Mouse (Mus musculus) layer of hippocampus, adult 18-20 months (tissue): Measurements from ENCODE around the gene Fgf23. TPM values are rescaled to one million over a fixed set of nuclear protein-coding genes. Genes with fewer than 3 reads are reported as not detected.

ENCODE experiments used
- DNase-seq, 2 experiments: peaks; one replicate each; pipeline ENCODE4 v3.0.0; 2022; ENCODE audit warnings: low spot score in 2 of 2
- long read RNA-seq: library from polyadenylated mRNA; stranded (forward); transcript quantifications from one replicate; pipeline ENCODE4 v2.0.0, GENCODE M21; 2021
- total RNA-seq, 2 experiments: library from RNA; stranded (reverse); gene quantifications; 2 replicates each; pipeline ENCODE4 v1.2.3; 2021

The Fgf23 gene
- total RNA-seq: under 1 TPM; 0.17 to 0.18 TPM
- long read RNA-seq: 0 reads

- DNase-seq: no peak
Observed at GRCm38 (mm10) chr6:127072817-127073216, at the start of gene Fgf23. Gene Fgf23, plus strand, starts transcription at chr6:127072902.

DNA sequence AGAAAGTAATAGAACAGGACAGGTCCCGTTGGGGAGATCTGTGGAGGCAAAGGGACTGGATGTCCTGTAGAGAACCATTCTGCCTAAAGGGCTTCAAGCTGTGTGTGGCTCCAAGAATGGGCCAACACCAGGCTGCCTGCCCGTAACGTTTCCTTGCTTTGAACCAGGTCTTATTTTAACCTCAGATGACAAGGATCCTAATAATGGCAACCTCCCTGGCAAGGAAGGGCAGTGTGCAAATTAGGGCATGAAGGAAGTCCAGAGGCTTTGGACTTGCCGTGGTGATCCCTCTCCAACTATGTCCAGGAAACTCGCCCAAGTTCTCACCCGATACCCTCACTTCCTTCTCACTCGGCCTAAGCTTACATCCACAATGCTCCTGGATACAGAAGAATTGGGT lies 47.9 kb upstream of the Fgf23 start:
- no peak for DNase-seq

- peak in 1 of 2 experiments; percentile 4 for DNase-seq
Observed at GRCm38 (mm10) chr6:127034760-127035159, 37.9 kb upstream of the Fgf23 start.

DNA sequence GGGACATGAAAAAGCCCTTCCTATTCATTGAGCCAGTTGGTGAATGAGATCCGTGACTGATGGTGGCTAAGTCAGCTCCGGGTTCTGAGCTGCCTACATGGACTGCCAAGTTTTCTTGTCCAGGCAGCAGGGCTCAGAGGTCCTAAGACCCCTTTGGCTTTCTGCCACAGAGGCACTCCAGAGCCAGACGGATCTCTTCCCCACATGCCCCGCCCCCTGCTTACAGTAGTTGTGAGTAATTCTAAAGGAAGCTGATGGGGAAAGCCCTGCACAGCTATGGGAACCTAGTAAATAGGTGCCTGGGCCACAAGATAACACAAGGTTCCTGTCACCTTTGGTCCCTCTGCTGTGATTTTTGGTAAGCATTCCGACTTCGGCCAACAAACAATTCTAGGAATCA lies 27.8 kb upstream of the Fgf23 start:
- DNase-seq: no peak

DNA sequence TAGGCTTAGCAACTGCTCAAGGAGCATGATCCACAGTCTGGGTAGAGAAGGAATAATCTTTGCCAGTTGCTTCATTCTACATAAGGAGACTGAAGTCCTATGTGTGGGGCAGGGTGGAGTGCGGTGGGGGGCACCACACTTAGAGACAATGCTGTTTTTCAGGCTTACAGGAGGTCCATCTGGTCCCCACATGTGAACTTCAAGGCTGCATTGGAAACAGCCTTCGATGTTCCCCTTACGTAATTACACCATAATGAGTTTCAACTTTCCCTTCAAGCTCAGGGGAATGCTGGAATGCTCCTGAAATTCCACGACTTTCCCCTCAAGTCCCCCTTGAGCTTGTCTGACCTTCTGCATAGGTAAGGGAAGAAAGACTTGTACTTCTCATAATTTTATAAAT lies 21.9 kb upstream of the Fgf23 start:
- DNase-seq: no peak

DNA sequence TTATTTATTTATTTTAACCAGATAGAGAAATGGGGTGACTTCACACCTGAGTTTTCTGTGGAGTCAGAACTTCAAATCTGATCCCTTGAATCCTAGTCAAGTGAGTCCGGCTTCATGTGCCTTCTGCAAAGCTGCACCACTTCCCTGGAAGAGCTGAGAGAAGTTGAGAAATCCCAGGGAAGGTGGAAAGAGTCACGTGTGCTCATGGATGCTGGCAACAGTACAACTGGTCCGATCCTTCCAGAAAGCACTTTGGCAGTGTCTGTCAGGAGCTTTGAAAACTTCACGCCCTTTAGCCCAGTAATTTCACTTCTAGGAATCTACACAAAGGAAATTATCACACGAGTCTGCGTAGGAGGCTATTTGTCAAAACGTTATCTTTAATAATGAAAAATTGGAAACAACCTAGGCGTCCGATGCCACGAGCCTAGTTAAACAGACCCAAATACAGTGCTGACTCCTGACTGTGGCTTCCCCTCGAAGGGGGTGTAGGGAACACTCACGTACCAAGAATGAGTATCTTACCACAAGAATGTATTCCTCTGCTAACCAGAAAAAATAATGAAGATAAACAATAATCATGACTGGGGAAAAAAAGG lies 15.6 kb upstream of the Fgf23 start:
- DNase-seq: no peak

DNA sequence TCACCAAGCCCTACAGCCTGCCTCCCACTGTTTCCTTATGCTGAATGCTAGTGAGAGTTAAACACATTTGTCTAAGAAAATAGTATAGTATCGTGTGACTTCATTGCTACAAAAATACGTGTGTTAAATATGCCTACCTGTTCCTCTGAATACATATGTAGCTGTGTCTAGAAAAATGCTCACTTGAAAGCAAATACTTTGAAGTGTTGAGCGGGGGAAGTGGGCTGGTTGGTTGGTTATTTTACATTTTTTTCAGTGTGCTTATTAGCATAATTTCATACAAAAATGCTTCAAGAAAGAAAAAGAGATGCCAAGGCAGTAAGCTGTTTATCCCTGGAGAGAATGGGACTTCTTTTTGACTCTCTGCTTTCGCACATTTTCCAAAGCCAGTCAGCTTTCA lies 12.7 kb upstream of the Fgf23 start:
- no peak for DNase-seq

- no peak for DNase-seq
Observed at GRCm38 (mm10) chr6:127063915-127064314, 8.8 kb upstream of the Fgf23 start.

DNA sequence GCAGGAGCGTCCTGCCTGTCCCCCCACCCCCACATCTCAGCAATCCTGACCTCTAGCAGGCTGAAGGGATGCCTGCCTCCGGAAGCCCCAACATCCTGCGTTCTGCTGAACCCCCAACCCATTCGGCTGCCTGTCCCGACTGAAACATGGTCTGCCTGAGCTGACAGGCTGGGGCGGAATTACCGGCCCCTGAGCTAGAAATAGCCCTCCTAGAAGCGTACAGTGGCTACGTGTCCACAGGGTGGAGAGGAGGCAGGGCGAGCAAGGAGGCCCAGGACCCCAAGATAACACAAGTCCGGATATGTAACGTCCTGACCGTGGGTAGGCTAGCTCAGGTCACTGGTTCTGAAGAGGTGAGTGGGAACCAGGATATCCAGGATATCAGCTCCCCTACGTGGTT lies 7.9 kb upstream of the Fgf23 start:
- DNase-seq: no peak

- peak; percentile 58 to 78 for DNase-seq
Observed at GRCm38 (mm10) chr6:127079867-127080731, 7.4 kb downstream of the Fgf23 start.

DNA sequence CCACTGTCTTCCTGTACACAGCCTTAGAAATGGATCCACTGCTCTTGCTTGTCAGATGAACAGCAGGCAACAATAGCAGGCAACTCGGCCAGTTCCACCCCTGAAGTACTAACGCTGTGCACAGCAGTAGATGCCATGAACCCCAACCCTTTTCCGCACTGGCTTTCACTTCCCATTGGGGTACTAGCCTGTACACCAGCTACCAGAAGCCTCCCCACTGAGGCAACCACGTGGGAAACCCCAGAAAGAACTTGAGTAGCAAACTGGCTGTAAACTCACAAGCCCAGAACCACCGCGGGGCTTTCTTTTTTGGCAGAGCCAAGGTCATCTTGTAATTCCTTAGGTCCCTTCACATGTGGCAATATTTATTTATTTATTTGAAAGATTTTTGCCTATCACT lies 9.1 kb downstream of the Fgf23 start:
- DNase-seq: no peak

DNA sequence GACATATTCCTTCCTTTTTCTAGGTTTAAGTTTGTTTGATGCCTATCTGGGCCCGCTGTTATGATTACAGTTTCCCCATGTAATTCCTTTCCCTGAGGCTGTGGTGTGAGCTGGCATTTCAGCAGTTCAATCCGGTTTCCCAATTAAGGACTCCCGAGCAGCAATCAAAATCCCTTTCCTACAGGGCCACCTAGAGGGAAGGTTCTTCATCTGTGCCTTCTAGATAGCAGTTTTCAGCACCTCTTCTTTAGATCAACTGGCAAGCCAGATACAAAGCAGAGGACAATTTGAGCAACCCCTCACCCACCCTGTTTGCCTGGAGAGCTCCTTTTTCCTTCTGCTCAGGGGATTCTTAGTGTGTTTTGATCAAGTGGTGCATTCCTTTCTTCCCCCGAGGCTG lies 14.0 kb downstream of the Fgf23 start:
- peak; percentile 31 to 71 for DNase-seq

- no peak for DNase-seq
Observed at GRCm38 (mm10) chr6:127094565-127094964, 21.9 kb downstream of the Fgf23 start.

DNA sequence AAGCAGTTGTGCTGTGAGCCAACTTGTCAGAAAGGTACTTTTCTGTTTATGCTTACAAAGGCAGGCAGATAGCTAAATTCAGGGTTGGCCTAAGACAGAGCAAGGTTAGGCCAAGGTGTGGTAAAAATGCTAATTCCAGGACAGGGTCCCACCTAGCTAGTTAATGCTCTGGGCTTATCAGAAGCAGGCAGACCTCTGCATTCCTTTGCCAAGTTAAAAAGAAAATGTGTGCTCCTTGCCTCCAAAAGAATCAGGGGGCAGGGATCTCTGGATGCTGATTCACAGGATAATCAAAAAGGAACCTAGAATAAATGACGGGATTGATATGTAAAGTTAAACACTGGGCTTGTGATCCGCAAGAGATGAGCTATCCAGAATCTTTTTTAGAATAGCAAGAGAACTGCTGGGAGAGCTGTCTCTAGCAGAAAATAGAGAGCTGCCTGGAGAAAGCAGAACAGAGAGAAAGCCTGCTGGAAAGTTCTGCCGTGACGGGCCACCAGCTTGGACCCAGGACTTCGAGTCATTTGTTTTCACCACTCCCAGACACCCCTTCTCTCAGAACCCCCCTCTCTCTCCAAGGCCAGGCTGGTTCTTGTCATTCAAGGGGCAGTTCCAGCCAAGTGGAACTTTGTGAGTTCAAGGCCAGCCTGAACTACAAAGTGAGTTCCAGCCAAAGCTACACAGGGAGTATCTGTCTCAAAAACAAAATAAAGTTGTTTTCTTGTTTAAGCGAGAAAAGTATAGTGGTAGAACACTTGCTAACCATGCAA lies 31.0 kb downstream of the Fgf23 start:
- DNase-seq: no peak

GRCm38 (mm10) chr6:127104396-127105029 lies 31.8 kb downstream of the Fgf23 start:
- no peak for DNase-seq

GRCm38 (mm10) chr6:127105107-127105506 lies 32.4 kb downstream of the Fgf23 start:
- peak in 1 of 2 experiments; percentile 46 for DNase-seq

GRCm38 (mm10) chr6:127106189-127106588 lies 33.5 kb downstream of the Fgf23 start:
- peak in 1 of 2 experiments; percentile 48 for DNase-seq

GRCm38 (mm10) chr6:127106726-127107125 lies 34.0 kb downstream of the Fgf23 start:
- DNase-seq: no peak

DNA sequence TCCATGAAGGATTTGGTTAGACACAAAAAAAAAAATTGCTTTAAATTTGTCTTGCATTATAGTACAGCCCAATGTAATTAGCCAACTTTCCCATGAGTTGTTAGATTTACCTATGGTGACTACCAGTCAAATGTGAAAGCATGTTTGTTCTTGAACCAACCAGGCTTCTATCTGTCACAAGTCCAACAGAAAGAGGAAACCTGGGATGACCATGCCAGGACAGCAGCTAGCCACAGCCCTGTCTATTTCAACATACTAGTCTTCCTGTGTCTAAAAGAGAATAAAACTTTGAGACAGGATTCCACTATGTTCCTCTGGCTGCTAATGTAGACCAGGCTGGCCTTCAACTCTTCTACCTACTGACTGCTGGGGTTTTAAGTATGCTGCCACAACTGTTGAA lies 34.7 kb downstream of the Fgf23 start:
- no peak for DNase-seq

DNA sequence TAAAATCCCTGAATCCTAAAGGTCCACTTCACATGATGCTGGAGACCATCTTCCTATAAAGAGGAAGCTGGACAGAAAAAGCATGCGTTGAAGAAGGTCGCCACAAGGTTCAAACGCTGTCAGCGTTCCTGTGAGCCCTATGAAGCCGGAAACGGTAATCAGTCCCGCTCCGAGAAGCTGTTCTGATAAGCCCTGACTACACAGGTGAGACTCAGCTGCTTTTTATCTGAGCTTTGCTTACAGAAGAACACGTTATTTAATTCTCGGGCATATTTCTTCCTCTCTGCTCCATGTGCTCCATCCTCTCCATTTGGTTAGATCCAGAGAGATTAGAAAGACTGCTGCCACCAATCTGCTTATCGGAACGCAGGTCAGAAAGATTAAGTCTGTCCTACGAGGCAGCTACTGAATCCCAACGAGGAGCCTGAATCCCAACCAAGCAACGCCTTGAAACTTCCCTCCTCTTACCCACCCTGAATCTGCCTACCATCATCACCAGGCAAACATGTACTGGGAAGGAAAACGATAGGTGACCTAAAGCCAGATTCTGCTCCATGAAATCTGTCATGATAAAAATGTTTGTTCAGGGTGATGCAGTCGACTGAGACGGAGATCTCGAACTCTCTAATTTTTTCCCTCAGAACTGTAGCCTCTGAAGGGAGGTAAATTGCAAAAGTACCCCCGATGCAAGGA lies 35.8 kb downstream of the Fgf23 start:
- DNase-seq: no peak

GRCm38 (mm10) chr6:127109402-127109930 lies 36.8 kb downstream of the Fgf23 start, which contains the start of gene Tigar:
Gene Tigar, minus strand, starts transcription at chr6:127109557.
- DNase-seq: peak; percentile 92 to 96
